Mouse (Mus musculus) embryonic fibroblast, embryonic 13.5 days (primary cell): ENCODE results near the gene Zfp64.

ENCODE experiments used
- CTCF ChIP-seq: IDR thresholded peaks from 2 replicates; pipeline ENCODE4 v1.5.1; 2011; ENCODE audit warnings: mild to moderate bottlenecking, control low read depth, low read length, moderate library complexity, borderline replicate concordance; ENCODE audit not compliant: insufficient read depth
- POLR2A ChIP-seq: IDR thresholded peaks from 2 replicates; pipeline ENCODE4 v1.6.1; 2011; ENCODE audit warnings: low read depth, mild to moderate bottlenecking, control low read depth, low read length, moderate library complexity

GRCm38 (mm10) chr2:168897906-168898305 lies 57.5 kb downstream of the Zfp64 start:
- TF ChIP-seq CTCF (no peak), POLR2A (no peak)
